Mouse (Mus musculus): ENCODE data around the gene Exoc1.

The Exoc1 gene

GRCm38 (mm10) chr5:76609702-76610370, 80.7 kb downstream of the Exoc1 start:
- DNase-seq (ENCODE audit: low spot score in 2 of 2): no peak

DNA sequence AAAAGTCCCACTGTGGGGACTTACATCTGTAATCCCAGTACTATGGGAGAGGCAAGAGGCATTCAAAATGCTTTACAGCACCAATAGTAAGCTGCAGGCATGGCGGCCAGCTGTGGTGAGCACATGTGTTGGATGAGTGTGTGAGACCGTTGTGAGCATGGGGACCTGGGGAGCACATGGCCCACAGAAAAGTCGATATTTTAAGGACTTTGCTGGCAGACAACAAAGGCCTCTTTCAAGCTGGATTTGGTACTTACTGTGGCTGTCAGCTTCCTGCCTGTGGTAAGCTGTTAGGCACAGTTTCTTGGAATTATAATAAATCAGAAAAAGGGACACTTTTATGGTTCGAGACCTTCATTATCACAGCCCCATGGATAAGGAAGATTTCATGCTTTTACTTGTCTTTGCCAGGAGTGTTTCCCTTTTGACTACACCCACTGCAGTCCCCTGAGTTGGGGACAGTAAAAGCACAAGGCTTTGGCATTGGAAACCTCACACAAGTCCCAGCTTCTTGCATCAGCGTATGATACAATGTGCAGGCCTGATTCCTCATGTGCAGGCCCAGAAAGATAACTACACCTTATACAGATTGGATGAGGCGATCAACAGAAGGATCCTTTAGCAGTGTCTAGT, 83.9 kb downstream of the Exoc1 start:
- DNase-seq (ENCODE audit: low spot score in 2 of 2): no peak

DNA sequence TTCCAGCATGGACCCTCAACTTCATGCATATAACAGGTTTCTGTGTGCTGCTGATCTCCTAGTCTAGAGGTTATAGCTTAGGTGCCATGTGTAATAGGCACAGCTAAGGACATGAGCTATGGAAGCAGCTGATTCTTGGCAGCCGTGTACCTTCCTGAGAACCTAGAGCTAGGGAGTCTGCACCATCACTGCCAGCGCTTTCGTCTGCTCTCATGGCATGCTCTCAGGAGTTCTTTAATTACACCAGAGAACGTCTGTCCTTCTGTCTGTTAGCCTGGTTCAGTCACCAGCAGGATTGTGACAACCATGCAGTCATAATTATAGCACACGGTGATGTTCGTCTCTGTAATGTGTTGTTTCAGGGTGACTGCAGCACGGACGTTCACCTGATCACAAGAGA, 86.2 kb downstream of the Exoc1 start:
- no peak for DNase-seq (ENCODE audit: low spot score in 2 of 2)

DNA sequence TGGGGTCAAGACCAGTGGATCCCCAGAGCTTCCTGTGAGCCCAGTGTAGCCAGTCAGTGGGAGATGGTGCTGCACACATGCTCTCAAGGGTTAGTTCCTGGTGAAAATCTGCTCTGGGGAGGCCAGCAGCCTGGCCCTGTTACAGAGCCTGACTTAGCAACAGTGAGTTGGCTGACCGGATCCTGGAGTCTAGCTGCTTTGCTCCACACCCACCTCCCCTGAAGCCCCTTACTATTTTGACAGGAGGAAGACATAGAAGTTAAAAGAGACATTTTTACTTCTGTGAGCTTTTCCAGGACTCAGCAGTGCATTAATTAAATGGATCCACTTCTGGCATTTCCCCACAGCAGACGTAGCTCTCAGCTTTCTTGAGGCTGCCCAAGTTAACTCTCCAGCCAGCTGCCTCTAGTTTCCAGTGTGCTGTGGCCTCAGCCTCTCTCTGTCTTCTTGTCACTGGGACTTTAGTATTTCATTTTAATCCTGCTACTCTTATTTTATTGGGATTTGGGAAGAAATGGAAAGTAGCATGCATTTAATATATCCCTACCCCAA, 87.2 kb downstream of the Exoc1 start:
- DNase-seq (ENCODE audit: low spot score in 2 of 2): no peak

DNA sequence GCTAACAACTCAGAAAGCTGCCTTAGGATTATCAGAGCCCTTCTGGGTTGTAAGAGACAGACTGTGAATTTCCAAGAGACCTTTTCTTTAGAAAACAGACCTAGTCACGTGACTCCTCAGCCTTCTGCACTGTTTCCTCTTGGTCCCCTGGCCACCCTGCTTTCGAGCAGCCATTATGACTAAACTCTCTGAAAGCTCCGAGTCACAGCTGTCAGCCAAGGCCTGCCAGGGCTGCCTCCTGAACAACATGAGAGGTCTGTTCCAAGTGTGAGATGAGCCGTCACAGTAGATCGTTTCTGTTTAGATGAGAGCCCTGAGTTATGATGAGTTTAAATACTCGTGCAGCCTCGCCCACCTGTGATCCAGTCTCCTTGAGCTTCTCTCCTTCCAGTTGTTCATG, 89.6 kb downstream of the Exoc1 start:
- no peak for DNase-seq (ENCODE audit: low spot score in 2 of 2)

Data from spleen, postnatal 10 days (tissue).